Mouse (Mus musculus): Measurements from ENCODE around the gene Vmn1r180. TPM values are rescaled to one million over a fixed set of nuclear protein-coding genes. Genes with fewer than 3 reads are reported as not detected.
"Not testable (repeated sequence)": the region's sequence is repeated elsewhere in the genome, so short reads cannot be mapped to it uniquely, and the experiment has no call there.

Vmn1r180 gene
- not detected in 2 replicates for polyA plus RNA-seq (2015; fragmentation: Nextera tagmentation; extraction: Ambion mirVana)

GRCm38 (mm10) chr7:23950332-23950731, at the start of gene Vmn1r180:
TSS of gene Vmn1r180 (plus strand) at chr7:23950632.
- Histone ChIP-seq H3K4me3 (ENCODE audit: low read depth, low read length) (no peak within 1 kb of the TSS), H3K27me3 (replicated peaks; ENCODE audit: insufficient read depth, low read length) (no peaks in the 10 kb centered on the region), H3K4me1 (ENCODE audit: insufficient read depth, low read depth, low read length) (no peaks in the 10 kb centered on the region), H3K9ac (replicated peaks; ENCODE audit: low read depth) (no peak within 1 kb of the TSS), H3K27ac (ENCODE audit: low read length) (no peak within 1 kb of the TSS), H3K9me3 (ENCODE audit: low read length) (no peaks in the 10 kb centered on the region), H3K36me3 (ENCODE audit: insufficient read depth, low read length) (no peaks in the 10 kb centered on the region), H3K4me2 (replicated peaks; ENCODE audit: low read depth, low read length) (no peak within 1 kb of the TSS)
- TF ChIP-seq CTCF (IDR thresholded peaks at IDR 0.05) (no peak), EP300 (IDR thresholded peaks at IDR 0.05) (no peak)
- DNase-seq (ENCODE audit: low spot score) (no peak), ATAC-seq (no peak)

GRCm38 (mm10) chr7:23926678-23927077, 23.8 kb upstream of the Vmn1r180 start, which contains the start of gene Vmn1r179:
TSS of gene Vmn1r179 (plus strand) at chr7:23926978.
- no peaks in the 10 kb centered on the region for H3K36me3 ChIP-seq (ENCODE audit: insufficient read depth, low read length)
- no peaks in the 10 kb centered on the region for H3K4me1 ChIP-seq (ENCODE audit: insufficient read depth, low read depth, low read length)
- no peaks in the 10 kb centered on the region for H3K9me3 ChIP-seq (ENCODE audit: low read length)
- no peak within 1 kb of the TSS for H3K4me3 ChIP-seq (ENCODE audit: low read depth, low read length)
- TF ChIP-seq CTCF (IDR thresholded peaks at IDR 0.05) (no peak), EP300 (IDR thresholded peaks at IDR 0.05) (no peak)
- 31% methylated on average over 2 of the region's 2 CpGs for WGBS
- no peaks in the 10 kb centered on the region for H3K27me3 ChIP-seq (replicated peaks; ENCODE audit: insufficient read depth, low read length)
- H3K27ac ChIP-seq (ENCODE audit: low read length), result no peak within 1 kb of the TSS
- H3K4me2 ChIP-seq (replicated peaks; ENCODE audit: low read depth, low read length), result no peak within 1 kb of the TSS
- ATAC-seq (no peak), DNase-seq (ENCODE audit: low spot score) (no peak)
- H3K9ac ChIP-seq (replicated peaks; ENCODE audit: low read depth), result no peak within 1 kb of the TSS

GRCm38 (mm10) chr7:23968044-23968443, 17.6 kb downstream of the Vmn1r180 start:
- H3K27ac ChIP-seq (ENCODE audit: low read length); H3K4me2 ChIP-seq (replicated peaks; ENCODE audit: low read depth, low read length); ATAC-seq; H3K27me3 ChIP-seq (replicated peaks; ENCODE audit: insufficient read depth, low read length); H3K9ac ChIP-seq (replicated peaks; ENCODE audit: low read depth); H3K36me3 ChIP-seq (ENCODE audit: insufficient read depth, low read length); H3K9me3 ChIP-seq (ENCODE audit: low read length); H3K4me1 ChIP-seq (ENCODE audit: insufficient read depth, low read depth, low read length); H3K4me3 ChIP-seq (ENCODE audit: low read depth, low read length); DNase-seq (ENCODE audit: low spot score): not testable (repeated sequence)
- peak; percentile 33 for TF ChIP-seq CTCF (IDR thresholded peaks at IDR 0.05)
- WGBS, result 40% methylated on average over 3 of the region's 3 CpGs

GRCm38 (mm10) chr7:23974315-23974714, 23.9 kb downstream of the Vmn1r180 start, which contains the start of gene Vmn1r181:
TSS of gene Vmn1r181 (plus strand) at chr7:23974615.
- not testable (repeated sequence) for H3K27ac ChIP-seq (ENCODE audit: low read length); H3K4me2 ChIP-seq (replicated peaks; ENCODE audit: low read depth, low read length); H3K4me1 ChIP-seq (ENCODE audit: insufficient read depth, low read depth, low read length); H3K36me3 ChIP-seq (ENCODE audit: insufficient read depth, low read length); H3K9ac ChIP-seq (replicated peaks; ENCODE audit: low read depth); H3K27me3 ChIP-seq (replicated peaks; ENCODE audit: insufficient read depth, low read length); ATAC-seq; DNase-seq (ENCODE audit: low spot score); H3K4me3 ChIP-seq (ENCODE audit: low read depth, low read length); H3K9me3 ChIP-seq (ENCODE audit: low read length)
- 69% methylated on average over 8 of the region's 9 CpGs for WGBS

- no peaks in the 10 kb centered on the region for H3K36me3 ChIP-seq (ENCODE audit: insufficient read depth, low read length)
- 53% methylated on average over 2 of the region's 2 CpGs for WGBS
These were observed 51.0 kb downstream of the Vmn1r180 start, which contains the start of gene V1rd19 for GRCm38 (mm10) chr7:24001391-24001790. TSS of gene V1rd19 (plus strand) at chr7:24001691.

More at GRCm38 (mm10) chr7:24001391-24001790, 51.0 kb downstream of the Vmn1r180 start, which contains the start of gene V1rd19:
- H3K4me2 ChIP-seq (replicated peaks; ENCODE audit: low read depth, low read length), result no peak within 1 kb of the TSS
- H3K9ac ChIP-seq (replicated peaks; ENCODE audit: low read depth), result no peak within 1 kb of the TSS
- H3K4me1 ChIP-seq (ENCODE audit: insufficient read depth, low read depth, low read length), result no peaks in the 10 kb centered on the region
- no peak within 1 kb of the TSS for H3K4me3 ChIP-seq (ENCODE audit: low read depth, low read length)
- no peak within 1 kb of the TSS for H3K27ac ChIP-seq (ENCODE audit: low read length)
- ATAC-seq (no peak), DNase-seq (ENCODE audit: low spot score) (no peak)
- H3K9me3 ChIP-seq (ENCODE audit: low read length), result no peaks in the 10 kb centered on the region
- TF ChIP-seq CTCF (IDR thresholded peaks at IDR 0.05) (no peak), EP300 (IDR thresholded peaks at IDR 0.05) (no peak)
- H3K27me3 ChIP-seq (replicated peaks; ENCODE audit: insufficient read depth, low read length), result no peaks in the 10 kb centered on the region

Other genes with a start within 250 kb of the Vmn1r180 start
- not detected in 2 replicates for gene Vmn1r173, start 249.9 kb upstream of the Vmn1r180 start, polyA plus RNA-seq (2015; fragmentation: Nextera tagmentation; extraction: Ambion mirVana)
- gene Vmn1r174, start 198.4 kb upstream of the Vmn1r180 start, polyA plus RNA-seq (2015; fragmentation: Nextera tagmentation; extraction: Ambion mirVana), result not detected in 2 replicates
- not detected in 2 replicates for gene Vmn1r175, start 140.0 kb upstream of the Vmn1r180 start, polyA plus RNA-seq (2015; fragmentation: Nextera tagmentation; extraction: Ambion mirVana)
- gene Vmn1r176, start 113.3 kb upstream of the Vmn1r180 start, polyA plus RNA-seq (2015; fragmentation: Nextera tagmentation; extraction: Ambion mirVana), result not detected in 2 replicates
- not detected in 2 replicates for gene Vmn1r177, start 84.2 kb upstream of the Vmn1r180 start, polyA plus RNA-seq (2015; fragmentation: Nextera tagmentation; extraction: Ambion mirVana)
- not detected in 2 replicates for gene Vmn1r178, start 58.6 kb upstream of the Vmn1r180 start, polyA plus RNA-seq (2015; fragmentation: Nextera tagmentation; extraction: Ambion mirVana)
- gene Vmn1r179, start 23.7 kb upstream of the Vmn1r180 start, polyA plus RNA-seq (2015; fragmentation: Nextera tagmentation; extraction: Ambion mirVana), result not detected in 2 replicates
- gene Vmn1r181, start 24.0 kb downstream of the Vmn1r180 start, polyA plus RNA-seq (2015; fragmentation: Nextera tagmentation; extraction: Ambion mirVana), result not detected in 2 replicates
- gene V1rd19, start 51.1 kb downstream of the Vmn1r180 start, polyA plus RNA-seq (2015; fragmentation: Nextera tagmentation; extraction: Ambion mirVana), result not detected in 2 replicates
- gene Vmn1r183, start 102.6 kb downstream of the Vmn1r180 start, polyA plus RNA-seq (2015; fragmentation: Nextera tagmentation; extraction: Ambion mirVana), result not detected in 2 replicates
- 10.4 and 10.5 TPM in 2 replicates for gene Zfp180, start 131.3 kb downstream of the Vmn1r180 start, polyA plus RNA-seq (2015; fragmentation: Nextera tagmentation; extraction: Ambion mirVana)
- gene Zfp112, start 161.7 kb downstream of the Vmn1r180 start, polyA plus RNA-seq (2015; fragmentation: Nextera tagmentation; extraction: Ambion mirVana), result 3.3 and 4.3 TPM in 2 replicates
- 10.2 and 11.5 TPM in 2 replicates for gene Zfp235, start 183.5 kb downstream of the Vmn1r180 start, polyA plus RNA-seq (2015; fragmentation: Nextera tagmentation; extraction: Ambion mirVana)
- 0.90 and 1.1 TPM in 2 replicates for gene Zfp114, start 224.4 kb downstream of the Vmn1r180 start, polyA plus RNA-seq (2015; fragmentation: Nextera tagmentation; extraction: Ambion mirVana)